Mouse (Mus musculus): ENCODE measurements around the gene Gjb6.

DNA sequence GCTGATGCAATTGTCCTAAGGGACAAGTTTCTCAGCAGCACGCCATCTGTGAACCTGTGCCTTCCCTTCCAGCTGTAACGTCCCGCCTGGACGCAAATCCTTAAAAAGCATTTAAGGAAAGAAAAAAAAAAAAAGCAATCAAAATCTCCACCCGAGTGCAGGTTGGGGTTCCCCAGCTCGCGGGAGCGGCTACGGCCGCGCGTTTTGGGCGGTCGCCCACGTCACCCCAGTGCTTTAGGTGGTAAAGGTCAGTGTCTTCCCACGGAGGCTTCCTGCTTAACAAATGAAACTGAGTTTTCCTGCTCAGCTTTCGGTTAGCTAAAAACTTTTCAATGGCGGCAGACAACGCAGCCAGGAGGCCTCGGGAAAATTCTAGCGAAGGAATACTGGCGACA lies 29.7 kb downstream of the Gjb6 start:
- TF ChIP-seq BHLHE40 (IDR thresholded peaks at IDR 0.05; ENCODE audit: low read depth, low read length) (no peak), RAD21 (IDR thresholded peaks at IDR 0.05; ENCODE audit: low read depth, low read length) (no peak), POLR2A (IDR thresholded peaks at IDR 0.05; ENCODE audit: low read depth, low read length) (no peak), SMC3 (IDR thresholded peaks at IDR 0.05; ENCODE audit: low read depth, low read length) (no peak), TCF12 (IDR thresholded peaks at IDR 0.05; ENCODE audit: low read depth, low read length) (no peak), USF2 (conservative IDR thresholded peaks at IDR 0.05; ENCODE audit: low read depth, low read length) (no peak), MAFK (IDR thresholded peaks at IDR 0.05; ENCODE audit: insufficient replicate concordance, low read length) (no peak), ZMIZ1 (IDR thresholded peaks at IDR 0.05; ENCODE audit: low read depth, low read length) (no peak), CTCF (conservative IDR thresholded peaks at IDR 0.05 in 1 of 2, IDR thresholded peaks at IDR 0.05 in 1 of 2; ENCODE audit: low read depth in 2 of 2, low read length in 2 of 2) (no peak), JUND (conservative IDR thresholded peaks at IDR 0.05; ENCODE audit: low read depth, low read length) (no peak), ZNF384 (IDR thresholded peaks at IDR 0.05; ENCODE audit: low read depth, low read length) (no peak)

Data from CH12.LX (cell line).